Mouse (Mus musculus) heart, postnatal 0 days (tissue): ENCODE data around the gene 6330409D20Rik. TPM values are rescaled to one million over a fixed set of nuclear protein-coding genes. Genes with fewer than 3 reads are reported as not detected.

Experiments
- ATAC-seq: fragments of 200-750 bp; cut with Nextera tagmentation; 2 replicates; pipeline ENCODE4 v1.8.0; 2017; ENCODE audit warnings: low read depth, moderate number of reproducible peaks, moderate library complexity; ENCODE audit not compliant: insufficient read depth
- DNase-seq: peaks from one replicate; pipeline ENCODE4 v3.0.0-alpha.2; 2016; ENCODE audit warnings: low spot score
- H3K27ac ChIP-seq: fragments of 300-500 bp; sonication (generic); 2 replicates; pipeline ENCODE4 v1.5.1; 2014; ENCODE audit warnings: low read depth, mild to moderate bottlenecking
- H3K27me3 ChIP-seq: fragments of 300-500 bp; sonication (generic); 2 replicates; pipeline ENCODE4 v1.6.1; 2014; ENCODE audit warnings: low read length, mixed read lengths; ENCODE audit not compliant: control insufficient read depth, insufficient read depth
- H3K36me3 ChIP-seq: fragments of 300-500 bp; sonication (generic); replicated peaks from 2 replicates; pipeline ENCODE4 v1.6.1; 2014; ENCODE audit warnings: low read length, mixed read lengths; ENCODE audit not compliant: control insufficient read depth, insufficient read depth
- H3K4me1 ChIP-seq: fragments of 300-500 bp; sonication (generic); 2 replicates; pipeline ENCODE4 v1.6.1; 2014; ENCODE audit warnings: antibody characterized with exemption; ENCODE audit not compliant: control insufficient read depth, insufficient read depth
- H3K4me2 ChIP-seq: fragments of 300-500 bp; sonication (generic); 2 replicates; pipeline ENCODE4 v1.6.1; 2014; ENCODE audit warnings: low read depth, mild to moderate bottlenecking, low read length, moderate library complexity
- H3K4me3 ChIP-seq: fragments of 300-500 bp; sonication (generic); 2 replicates; pipeline ENCODE4 v1.5.1; 2014; ENCODE audit warnings: low read depth, low read length
- H3K9ac ChIP-seq: fragments of 300-500 bp; sonication (generic); replicated peaks from 2 replicates; pipeline ENCODE4 v1.6.1; 2014; ENCODE audit warnings: low read depth, low read length, mixed read lengths
- H3K9me3 ChIP-seq: fragments of 300-500 bp; sonication (generic); replicated peaks from 2 replicates; pipeline ENCODE4 v1.6.1; 2016; ENCODE audit warnings: low read length; ENCODE audit not compliant: control insufficient read depth
- CTCF ChIP-seq: IDR thresholded peaks from 2 replicates; pipeline ENCODE4 v1.5.1; 2016; ENCODE audit warnings: antibody characterized with exemption, control low read depth, low read depth
- EP300 ChIP-seq: IDR thresholded peaks from 2 replicates; pipeline ENCODE4 v1.6.1; 2016; ENCODE audit warnings: antibody characterized with exemption, low read depth
- WGBS: fragments of 180-500 bp; shearing (Covaris S2); extraction: QIAGEN DNeasy Blood & Tissue Kit; methylation state at CpG from one replicate; pipeline ENCODE4 v1.1.7; 2014; 5-methylcytosine and 5-hydroxymethylcytosine counted together
- polyA plus RNA-seq: library from polyadenylated mRNA; unstranded; fragments of >200 nt; fragmentation: Nextera tagmentation; extraction: Ambion mirVana; gene quantifications from 2 replicates; pipeline ENCODE4 v1.2.1, GENCODE M21; 2015
- total RNA-seq: library from RNA; depleted of rRNA; stranded (reverse); fragments of >200 nt; gene quantifications from 2 replicates; pipeline ENCODE4 v1.2.3, GENCODE M21; 2014; ENCODE audit warnings: low replicate concordance

Gene 6330409D20Rik
- total and polyA plus RNA-seq, 2 experiments from 2014 or later, result 0.15 TPM; not detected in 1

DNA sequence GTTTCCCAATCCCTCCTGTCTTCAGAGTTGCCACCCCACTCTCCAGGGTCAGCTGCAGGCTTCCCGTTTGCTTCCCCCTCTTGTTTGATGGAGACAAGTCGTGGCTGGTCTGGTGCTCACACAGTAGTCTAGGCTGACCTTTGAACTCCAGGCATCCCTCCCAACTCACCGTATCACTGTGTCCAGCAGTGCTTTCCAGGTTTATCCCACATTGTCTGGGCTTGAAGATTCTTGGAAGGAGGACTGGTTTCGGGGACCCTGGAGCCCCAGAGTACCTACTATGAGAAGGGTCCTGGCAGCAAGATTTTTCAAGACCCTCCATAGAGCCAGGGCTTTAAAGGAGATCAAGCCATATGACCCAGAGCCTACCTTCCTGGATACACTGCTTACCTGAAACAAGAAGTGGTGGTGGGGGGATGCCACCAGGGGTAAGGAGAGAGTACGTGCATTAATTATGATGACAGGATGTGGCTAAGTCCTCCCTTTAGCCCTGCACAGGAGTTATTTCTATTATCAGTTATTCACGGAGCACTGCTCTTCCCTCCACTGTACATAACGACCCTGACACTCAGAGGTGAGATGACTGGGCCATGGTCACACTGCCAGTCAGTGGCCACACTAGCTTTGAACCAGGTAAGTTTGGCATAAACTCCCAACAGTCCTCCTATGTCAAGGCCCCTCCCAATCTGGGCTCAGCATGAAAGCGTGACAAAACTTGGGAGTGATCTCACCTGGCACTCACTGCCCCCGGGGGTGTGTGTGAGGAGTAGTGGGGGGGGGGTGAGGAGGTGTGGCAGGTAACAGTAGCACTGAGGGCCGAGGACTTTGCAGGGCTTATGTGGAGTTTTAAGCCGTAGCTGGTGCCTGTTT lies 26.5 kb downstream of the 6330409D20Rik start:
- no peak overlapping the region for H3K4me3 ChIP-seq
- DNase-seq (no peak), ATAC-seq (no peak)
- TF ChIP-seq EP300 (no peak), CTCF (no peak)
- no peak overlapping the region for H3K9ac ChIP-seq
- 42% methylated on average over 11 of the region's 11 CpGs for WGBS
- peaks cover 16% of the 10 kb centered on the region for H3K36me3 ChIP-seq
- H3K4me2 ChIP-seq, result no peak overlapping the region
- no peaks in the 10 kb centered on the region for H3K9me3 ChIP-seq
- no peaks in the 10 kb centered on the region for H3K27me3 ChIP-seq
- H3K27ac ChIP-seq, result peak overlapping the region; percentile 90
- peaks cover 15% of the 10 kb centered on the region for H3K4me1 ChIP-seq

DNA sequence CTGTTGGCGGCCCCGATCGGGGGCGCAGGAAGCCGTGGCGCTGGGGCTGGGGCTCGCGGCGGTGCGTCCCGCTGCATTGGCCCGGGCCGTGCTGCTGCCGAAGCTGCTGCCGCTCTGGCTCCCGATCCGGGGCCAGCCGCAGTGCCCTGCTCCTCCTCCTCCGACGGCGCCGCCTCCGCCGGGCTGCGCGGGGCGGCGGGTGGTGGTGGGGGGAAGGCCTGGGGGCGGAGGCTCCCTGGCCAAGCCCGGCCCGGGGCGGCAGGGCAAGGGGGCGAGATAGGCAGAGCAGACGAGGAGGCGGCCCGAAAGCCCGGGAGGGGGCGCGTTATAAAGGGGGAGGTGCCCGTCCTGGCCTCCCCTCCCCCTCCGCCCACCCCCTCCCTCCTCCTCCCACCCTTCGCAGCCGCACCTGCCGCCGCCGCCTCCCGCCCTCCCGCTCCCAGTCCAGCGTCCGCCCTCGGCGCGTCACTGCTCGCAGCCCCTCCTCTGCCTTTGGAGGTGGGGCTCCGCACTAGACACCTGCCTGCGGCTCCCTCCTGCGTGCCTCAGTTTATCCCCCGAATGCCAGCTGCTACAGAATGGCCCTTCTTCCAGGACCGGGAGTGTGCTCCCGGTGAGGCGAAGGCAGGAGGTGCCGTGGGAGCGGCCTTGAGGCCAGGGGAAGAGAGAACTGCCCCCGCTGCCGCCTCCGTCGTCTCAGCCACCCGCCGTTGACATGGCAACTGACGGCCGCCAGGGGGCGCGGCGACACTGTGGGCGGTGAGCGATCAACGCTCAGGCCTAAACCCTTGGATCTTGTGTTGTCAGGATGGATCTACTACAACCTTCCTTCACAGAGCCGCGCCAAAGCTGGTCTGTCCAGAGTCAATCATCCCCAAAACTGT lies 27.6 kb downstream of the 6330409D20Rik start, which contains the start of gene Cdk9:
Gene Cdk9 (minus strand): TSS at position 143 of the 884 bp plus-strand sequence.
- ATAC-seq (peak; percentile 80), DNase-seq (peak; percentile 89)
- TF ChIP-seq EP300 (no peak), CTCF (peak; percentile 97)
- peak within 1 kb of the TSS; percentile 70 for H3K4me3 ChIP-seq
- H3K9ac ChIP-seq, result peak within 1 kb of the TSS; percentile 65
- H3K27ac ChIP-seq, result peak within 1 kb of the TSS; percentile 90
- under 1% methylated on average over 51 of the region's 79 CpGs for WGBS
- H3K9me3 ChIP-seq, result no peaks in the 10 kb centered on the region
- H3K36me3 ChIP-seq, result peaks cover 28% of the 10 kb centered on the region
- no peaks in the 10 kb centered on the region for H3K27me3 ChIP-seq
- H3K4me2 ChIP-seq, result peak within 1 kb of the TSS; percentile 79
- peaks cover 15% of the 10 kb centered on the region for H3K4me1 ChIP-seq

DNA sequence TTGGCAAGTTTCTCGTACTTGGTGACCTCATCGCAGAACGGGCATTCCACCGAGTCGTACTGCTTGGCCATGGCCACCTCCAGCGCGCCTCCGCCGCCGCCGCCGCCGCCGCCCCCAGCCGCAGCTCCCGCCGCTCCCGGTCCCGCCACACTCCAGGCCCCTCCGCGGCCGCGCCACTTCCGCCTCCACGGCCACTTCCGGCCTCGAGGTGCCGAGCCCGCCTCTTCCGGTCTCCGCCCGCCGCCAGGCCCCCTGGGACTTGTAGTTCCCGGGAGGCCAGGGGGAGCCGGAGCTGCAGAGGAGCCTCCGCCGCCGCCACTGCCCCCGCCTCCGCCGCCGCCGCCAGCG lies 28.3 kb downstream of the 6330409D20Rik start:
- Histone ChIP-seq H3K9me3 (no peaks in the 10 kb centered on the region), H3K4me2 (peak overlapping the region; percentile 79), H3K4me3 (peak overlapping the region; percentile 70), H3K9ac (peak overlapping the region; percentile 65), H3K27me3 (no peaks in the 10 kb centered on the region), H3K27ac (peak overlapping the region; percentile 90), H3K36me3 (peaks cover 34% of the 10 kb centered on the region), H3K4me1 (peaks cover 15% of the 10 kb centered on the region)
- TF ChIP-seq EP300, result no peak
- TF ChIP-seq CTCF, result no peak
- WGBS, result under 1% methylated on average over 33 of the region's 44 CpGs
- peak; percentile 89 for DNase-seq
- peak; percentile 89 for ATAC-seq

DNA sequence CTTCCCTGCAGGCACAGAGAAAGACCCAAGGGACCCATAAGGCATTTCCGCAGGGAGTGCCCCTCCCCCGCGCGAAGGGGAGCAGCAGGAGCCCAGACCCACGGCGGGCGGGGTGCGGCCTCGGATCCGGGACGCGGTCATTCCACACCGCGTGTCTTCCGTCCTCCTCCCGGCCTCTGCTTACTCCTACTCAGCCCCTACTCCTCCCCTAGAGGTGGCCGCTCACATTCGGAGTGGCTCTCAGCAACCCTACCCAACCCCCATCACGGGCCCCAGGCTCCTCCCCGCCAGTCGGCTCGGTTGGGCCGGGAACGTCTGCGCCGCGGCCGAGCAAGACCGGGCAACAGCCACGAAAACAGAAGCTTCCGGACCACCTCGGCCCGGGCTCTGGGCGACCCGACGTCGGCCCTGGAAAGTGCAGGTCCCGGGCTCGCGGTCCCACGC lies 28.7 kb downstream of the 6330409D20Rik start:
- H3K4me1 ChIP-seq, result peaks cover 15% of the 10 kb centered on the region
- ATAC-seq, result peak; percentile 55
- peak overlapping the region; percentile 65 for H3K9ac ChIP-seq
- H3K4me3 ChIP-seq, result peak overlapping the region; percentile 70
- H3K36me3 ChIP-seq, result peaks cover 39% of the 10 kb centered on the region
- under 1% methylated on average over 41 of the region's 41 CpGs for WGBS
- H3K4me2 ChIP-seq, result peak overlapping the region; percentile 79
- H3K27me3 ChIP-seq, result no peaks in the 10 kb centered on the region
- no peaks in the 10 kb centered on the region for H3K9me3 ChIP-seq
- DNase-seq, result peak; percentile 68
- H3K27ac ChIP-seq, result peak overlapping the region; percentile 90
- no peak for TF ChIP-seq CTCF
- peak; percentile 56; the same call in 1 of the 2 replicates for TF ChIP-seq EP300

DNA sequence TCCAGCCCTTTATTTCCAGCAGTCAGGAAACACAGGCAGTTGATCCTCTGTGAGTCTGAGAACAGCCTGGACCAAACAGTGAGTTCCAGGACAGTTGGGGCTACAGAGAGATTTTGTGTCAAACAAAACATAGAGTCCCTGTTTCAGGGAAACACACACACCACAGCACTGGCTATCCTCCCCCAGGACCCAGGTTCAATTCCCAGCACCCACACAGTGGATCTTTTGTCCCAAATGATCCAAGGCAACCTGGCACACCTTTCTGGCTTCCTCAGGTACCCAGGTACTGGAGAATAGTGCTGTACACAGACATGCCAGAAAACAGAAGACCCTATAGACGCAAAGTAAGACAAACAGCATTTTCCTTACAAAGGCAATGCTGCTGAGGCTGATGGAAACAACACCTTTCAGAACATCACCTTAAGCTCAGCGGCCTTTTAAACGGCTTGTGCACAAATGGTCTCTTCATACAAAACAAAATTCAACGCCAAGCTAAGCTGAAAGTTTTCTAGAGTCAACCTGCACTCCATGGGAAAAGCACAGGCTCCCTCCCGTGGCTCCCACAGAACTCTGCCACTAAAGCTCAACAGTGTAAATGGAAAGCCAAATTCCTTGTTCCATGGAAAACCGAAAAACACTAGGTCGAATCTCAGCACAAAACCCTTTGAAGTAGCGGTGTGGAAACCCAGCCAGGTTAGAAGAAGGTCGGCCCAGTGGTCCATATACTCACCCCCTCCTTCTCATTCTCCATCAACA lies 29.3 kb downstream of the 6330409D20Rik start:
- H3K4me1 ChIP-seq, result peaks cover 15% of the 10 kb centered on the region
- 22% methylated on average over 9 of the region's 9 CpGs for whole genome bisulfite sequencing
- TF ChIP-seq EP300, result no peak
- no peak; the same call in 1 of the 2 replicates for TF ChIP-seq CTCF
- H3K9ac ChIP-seq, result peak overlapping the region; percentile 65
- ATAC-seq (no peak), DNase-seq (no peak)
- H3K36me3 ChIP-seq, result peaks cover 45% of the 10 kb centered on the region
- H3K4me3 ChIP-seq, result peak overlapping the region; percentile 70
- peak overlapping the region; percentile 90 for H3K27ac ChIP-seq
- no peaks in the 10 kb centered on the region for H3K9me3 ChIP-seq
- H3K27me3 ChIP-seq, result no peaks in the 10 kb centered on the region
- peak overlapping the region; percentile 79 for H3K4me2 ChIP-seq
